Mouse (Mus musculus) retina, postnatal 7 days (tissue): ENCODE measurements around the gene Cox5a.

Experiments
- DNase-seq: peaks from one replicate; pipeline ENCODE4 v3.0.0-alpha.2; 2012; ENCODE audit warnings: low read depth, low spot score

The Cox5a gene

GRCm38 (mm10) chr9:57521056-57521911 is at the start of gene Cox5a:
Gene Cox5a, plus strand, starts transcription at chr9:57521274.
- peak; percentile 85 for DNase-seq

- peak; percentile 80 for DNase-seq
Measured at GRCm38 (mm10) chr9:57485774-57486173, 35.3 kb upstream of the Cox5a start.

GRCm38 (mm10) chr9:57487807-57488206 is 33.3 kb upstream of the Cox5a start:
- no peak for DNase-seq

- no peak for DNase-seq
Measured at GRCm38 (mm10) chr9:57493532-57493931, 27.5 kb upstream of the Cox5a start.

GRCm38 (mm10) chr9:57494970-57495369 is 26.1 kb upstream of the Cox5a start:
- no peak for DNase-seq

- DNase-seq, result no peak
Measured at GRCm38 (mm10) chr9:57497236-57497635, 23.8 kb upstream of the Cox5a start.

GRCm38 (mm10) chr9:57498536-57498935 is 22.5 kb upstream of the Cox5a start:
- DNase-seq, result no peak

- no peak for DNase-seq
Measured at GRCm38 (mm10) chr9:57501452-57501851, 19.6 kb upstream of the Cox5a start.

- no peak for DNase-seq
Measured at GRCm38 (mm10) chr9:57501861-57502260, 19.2 kb upstream of the Cox5a start.

- no peak for DNase-seq
Measured at GRCm38 (mm10) chr9:57502911-57503621, 18.0 kb upstream of the Cox5a start.

GRCm38 (mm10) chr9:57503622-57504380 is 17.3 kb upstream of the Cox5a start, which contains the start of gene Rpp25:
Gene Rpp25, plus strand, starts transcription at chr9:57504026.
- no peak for DNase-seq

- peak; percentile 56 for DNase-seq
Measured at GRCm38 (mm10) chr9:57504381-57504700, 16.7 kb upstream of the Cox5a start.

- DNase-seq, result no peak
Measured at GRCm38 (mm10) chr9:57504891-57505290, 16.2 kb upstream of the Cox5a start.

- no peak for DNase-seq
Measured at GRCm38 (mm10) chr9:57505700-57506099, 15.4 kb upstream of the Cox5a start.

GRCm38 (mm10) chr9:57510577-57510976 is 10.5 kb upstream of the Cox5a start:
- no peak for DNase-seq

GRCm38 (mm10) chr9:57517113-57517512 is 4.0 kb upstream of the Cox5a start:
- peak; percentile 62 for DNase-seq

- no peak for DNase-seq
Measured at GRCm38 (mm10) chr9:57520375-57521055, 559 bp upstream of the Cox5a start.

GRCm38 (mm10) chr9:57522114-57522860 is 1.2 kb downstream of the Cox5a start:
- DNase-seq, result no peak

GRCm38 (mm10) chr9:57522861-57523246 is 1.8 kb downstream of the Cox5a start:
- DNase-seq, result no peak

GRCm38 (mm10) chr9:57523754-57524153 is 2.7 kb downstream of the Cox5a start:
- peak; percentile 51 for DNase-seq

GRCm38 (mm10) chr9:57524439-57524838 is 3.4 kb downstream of the Cox5a start:
- no peak for DNase-seq
